Mouse (Mus musculus) stomach, postnatal 0 days (tissue): ENCODE data around the gene Syt14. TPM values are rescaled to one million over a fixed set of nuclear protein-coding genes. Genes with fewer than 3 reads are reported as not detected.

Experiments used
- ATAC-seq: fragments of 200-750 bp; cut with Nextera tagmentation; 2 replicates; pipeline ENCODE4 v1.8.0; 2017; ENCODE audit not compliant: low FRiP score, low TSS enrichment
- DNase-seq: peaks from one replicate; pipeline ENCODE4 v3.0.0-alpha.2; 2016; ENCODE audit warnings: low spot score
- H3K27ac ChIP-seq: fragments of 300-500 bp; sonication (generic); replicated peaks from 2 replicates; pipeline ENCODE4 v1.5.1; 2014; ENCODE audit warnings: mild to moderate bottlenecking, control low read depth
- H3K27me3 ChIP-seq: fragments of 300-500 bp; sonication (generic); 2 replicates; pipeline ENCODE4 v1.6.1; 2014; ENCODE audit warnings: low read length; ENCODE audit not compliant: control insufficient read depth, insufficient read depth
- H3K36me3 ChIP-seq: fragments of 300-500 bp; sonication (generic); 2 replicates; pipeline ENCODE4 v1.6.1; 2014; ENCODE audit warnings: low read length, mixed read lengths; ENCODE audit not compliant: control insufficient read depth, insufficient read depth
- H3K4me1 ChIP-seq: fragments of 300-500 bp; sonication (generic); replicated peaks from 2 replicates; pipeline ENCODE4 v1.6.1; 2014; ENCODE audit warnings: antibody characterized with exemption; ENCODE audit not compliant: control insufficient read depth, insufficient read depth
- H3K4me2 ChIP-seq: fragments of 300-500 bp; sonication (generic); replicated peaks from 2 replicates; pipeline ENCODE4 v1.6.1; 2014; ENCODE audit warnings: low read depth, mild to moderate bottlenecking, control low read depth, moderate library complexity
- H3K4me3 ChIP-seq: fragments of 300-500 bp; sonication (generic); 2 replicates; pipeline ENCODE4 v1.5.1; 2014; ENCODE audit warnings: low read depth, low read length, control low read depth
- H3K9ac ChIP-seq: fragments of 300-500 bp; sonication (generic); 2 replicates; pipeline ENCODE4 v1.6.1; 2014; ENCODE audit warnings: mild to moderate bottlenecking, low read length, control low read depth, mixed read lengths
- H3K9me3 ChIP-seq: fragments of 300-500 bp; sonication (generic); 2 replicates; pipeline ENCODE4 v1.6.1; 2016; ENCODE audit warnings: low read length; ENCODE audit not compliant: control insufficient read depth
- CTCF ChIP-seq: IDR thresholded peaks from 2 replicates; pipeline ENCODE4 v1.5.1; 2016; ENCODE audit warnings: antibody characterized with exemption, low read depth, mild to moderate bottlenecking, moderate library complexity
- EP300 ChIP-seq: optimal IDR thresholded peaks from 2 replicates; pipeline ENCODE3; 2016; ENCODE audit warnings: antibody characterized with exemption
- WGBS: fragments of 180-500 bp; shearing (Covaris S2); extraction: QIAGEN DNeasy Blood & Tissue Kit; methylation state at CpG from one replicate; pipeline ENCODE4 v1.1.7; 2014; 5-methylcytosine and 5-hydroxymethylcytosine counted together
- polyA plus RNA-seq: library from polyadenylated mRNA; unstranded; fragments of >200 nt; fragmentation: Nextera tagmentation; extraction: Ambion mirVana; gene quantifications from 2 replicates; pipeline ENCODE4 v1.2.1, GENCODE M21; 2015

The Syt14 gene
- polyA plus RNA-seq, 1 experiment from 2014 or later: 0.17 TPM

DNA sequence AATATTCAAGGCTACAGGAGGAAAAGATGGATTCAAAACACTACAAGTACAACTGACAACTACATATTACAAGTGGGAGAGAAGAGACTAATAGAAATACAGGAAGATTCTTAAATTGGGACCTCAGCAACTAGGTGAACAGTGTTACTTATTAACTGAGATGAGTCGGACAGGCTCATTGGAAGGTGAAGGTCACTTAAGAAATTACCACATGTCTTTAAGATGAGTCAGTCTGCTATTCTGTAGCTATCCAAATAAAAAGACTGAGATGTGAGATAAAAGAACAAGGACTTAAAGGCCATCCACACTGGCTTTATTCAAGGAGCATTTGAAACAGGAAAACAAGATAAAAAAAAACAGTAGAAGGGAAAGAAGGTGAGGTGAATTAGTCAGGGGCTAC is 11.3 kb downstream of the Syt14 start:
- WGBS: 44% methylated on average over 1 of the region's 1 CpGs
- Histone ChIP-seq H3K4me2 (no peak overlapping the region), H3K27me3 (no peaks in the 10 kb centered on the region), H3K36me3 (no peaks in the 10 kb centered on the region), H3K9ac (no peak overlapping the region), H3K4me3 (no peak overlapping the region), H3K27ac (no peak overlapping the region), H3K4me1 (no peaks in the 10 kb centered on the region), H3K9me3 (no peaks in the 10 kb centered on the region)
- DNase-seq (no peak), ATAC-seq (no peak)
- TF ChIP-seq CTCF: no peak
- TF ChIP-seq EP300: no peak

DNA sequence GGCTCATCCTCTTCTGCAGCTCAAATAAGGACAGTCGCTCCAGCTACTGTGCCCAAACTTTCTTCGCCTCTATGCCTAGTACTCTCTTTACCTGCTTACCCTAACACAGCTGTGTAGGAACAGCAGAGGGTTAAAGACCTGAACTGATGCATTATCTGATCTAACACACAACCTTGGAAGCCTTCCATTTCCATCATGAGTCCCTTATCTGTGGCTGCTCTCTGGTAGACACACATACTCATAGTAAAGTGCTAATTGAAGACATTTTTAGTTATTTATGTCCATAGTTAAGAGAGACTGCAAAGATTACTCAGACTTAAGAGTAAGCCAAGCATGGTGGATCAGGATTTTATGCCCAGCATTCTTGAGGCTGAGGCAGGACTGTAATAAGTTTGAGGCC is 23.2 kb downstream of the Syt14 start:
- no peaks in the 10 kb centered on the region for H3K4me1 ChIP-seq
- ATAC-seq: no peak
- no peak for TF ChIP-seq EP300
- TF ChIP-seq CTCF: no peak
- H3K27ac ChIP-seq: no peak overlapping the region
- no peak overlapping the region for H3K4me3 ChIP-seq
- no peaks in the 10 kb centered on the region for H3K36me3 ChIP-seq
- no peaks in the 10 kb centered on the region for H3K27me3 ChIP-seq
- WGBS: 98% methylated on average over 2 of the region's 2 CpGs
- H3K4me2 ChIP-seq: no peak overlapping the region
- H3K9ac ChIP-seq: no peak overlapping the region
- no peaks in the 10 kb centered on the region for H3K9me3 ChIP-seq
- no peak for DNase-seq

DNA sequence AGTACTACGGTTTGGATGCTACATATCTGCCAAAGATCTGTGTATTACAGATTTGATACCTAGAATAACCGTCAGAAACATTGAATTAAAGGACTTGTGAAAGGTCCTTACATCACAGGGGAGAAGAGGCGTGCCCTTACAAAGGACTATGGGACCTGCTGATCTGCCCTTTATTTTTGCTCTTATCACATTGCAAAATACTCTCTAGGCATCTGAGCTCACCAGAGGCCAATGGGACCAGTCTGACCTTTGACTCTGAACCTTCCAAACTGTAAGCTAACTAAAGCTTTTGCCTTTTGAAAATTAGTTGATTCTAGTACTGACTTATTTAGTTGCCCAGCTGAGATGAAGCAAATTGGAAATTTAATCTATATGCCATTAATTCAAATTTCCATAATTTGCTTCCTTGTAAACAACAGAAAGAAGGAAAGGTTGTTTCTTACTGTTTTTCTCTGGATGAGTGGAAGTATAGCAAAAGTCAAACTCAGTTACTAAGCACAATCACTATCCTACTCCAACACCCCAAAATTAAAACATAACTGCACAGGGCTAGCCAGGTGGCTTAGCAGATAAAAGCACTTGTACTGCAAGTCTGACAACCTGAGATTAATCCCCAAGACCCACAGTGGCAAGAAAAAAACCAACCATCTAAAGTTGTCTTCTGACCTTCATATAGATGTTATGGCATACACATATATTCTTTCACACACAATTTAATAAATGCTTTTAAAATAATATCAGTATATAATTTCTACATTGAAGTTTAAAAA is 24.4 kb downstream of the Syt14 start:
- Histone ChIP-seq H3K4me2 (no peak overlapping the region), H3K27me3 (no peaks in the 10 kb centered on the region), H3K9ac (no peak overlapping the region), H3K27ac (no peak overlapping the region), H3K36me3 (no peaks in the 10 kb centered on the region), H3K4me1 (no peaks in the 10 kb centered on the region), H3K4me3 (no peak overlapping the region), H3K9me3 (no peaks in the 10 kb centered on the region)
- no peak for DNase-seq
- no peak for TF ChIP-seq EP300
- TF ChIP-seq CTCF: no peak
- ATAC-seq: no peak
- 86% methylated on average over 3 of the region's 3 CpGs for WGBS

DNA sequence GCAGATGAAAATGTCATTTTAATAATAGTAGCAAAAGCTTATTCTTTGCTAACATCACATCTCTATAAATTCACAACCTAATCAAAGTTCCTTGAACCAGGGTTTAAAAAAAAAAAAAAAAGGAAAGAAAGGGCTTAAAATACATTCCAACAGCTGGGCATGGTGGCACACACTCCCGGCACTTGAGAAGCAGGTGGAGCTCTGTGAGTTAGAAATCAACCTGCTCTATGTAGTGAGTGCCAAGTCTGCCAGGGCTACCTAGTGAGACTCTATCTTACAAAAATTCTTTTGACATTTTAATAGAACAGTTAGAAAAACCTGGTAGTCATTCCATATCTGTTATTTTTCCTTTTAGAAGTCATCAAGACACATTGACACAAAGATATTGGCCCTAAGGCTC is 31.0 kb downstream of the Syt14 start:
- TF ChIP-seq EP300 (no peak), CTCF (no peak)
- no peak for DNase-seq

DNA sequence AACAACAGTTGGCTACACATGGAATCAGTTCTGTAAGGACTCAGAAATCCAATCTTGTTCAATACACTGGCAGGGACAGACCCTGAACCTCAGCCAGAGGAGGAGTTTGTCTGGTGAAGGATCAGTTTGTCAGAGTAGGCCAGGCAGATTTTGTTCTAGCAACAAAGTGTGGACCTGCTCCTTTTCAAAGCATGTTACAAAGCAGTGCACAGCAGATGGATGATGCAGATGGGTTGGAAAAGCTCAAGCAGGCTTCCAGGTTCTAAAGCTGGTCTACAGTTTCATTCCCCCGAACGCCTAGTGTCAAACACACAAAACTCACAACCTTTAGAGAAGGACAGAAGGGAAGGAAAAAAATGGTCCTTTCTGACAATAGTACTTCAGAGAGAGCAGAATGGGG is 31.6 kb downstream of the Syt14 start:
- no peak for DNase-seq
- Histone ChIP-seq H3K27ac (no peak overlapping the region), H3K36me3 (no peaks in the 10 kb centered on the region), H3K9me3 (no peaks in the 10 kb centered on the region), H3K9ac (no peak overlapping the region), H3K27me3 (no peaks in the 10 kb centered on the region), H3K4me2 (no peak overlapping the region), H3K4me1 (no peaks in the 10 kb centered on the region), H3K4me3 (no peak overlapping the region)
- TF ChIP-seq CTCF: no peak
- no peak for TF ChIP-seq EP300
- no peak for ATAC-seq
- WGBS: 63% methylated on average over 2 of the region's 2 CpGs

More for the DNA sequence above, 31.0 kb downstream of the Syt14 start:
- ATAC-seq: no peak
- Histone ChIP-seq H3K4me1 (no peaks in the 10 kb centered on the region), H3K36me3 (no peaks in the 10 kb centered on the region), H3K4me3 (no peak overlapping the region), H3K27ac (no peak overlapping the region), H3K9me3 (no peaks in the 10 kb centered on the region), H3K27me3 (no peaks in the 10 kb centered on the region), H3K4me2 (no peak overlapping the region), H3K9ac (no peak overlapping the region)
- WGBS: 65% methylated on average over 1 of the region's 1 CpGs

DNA sequence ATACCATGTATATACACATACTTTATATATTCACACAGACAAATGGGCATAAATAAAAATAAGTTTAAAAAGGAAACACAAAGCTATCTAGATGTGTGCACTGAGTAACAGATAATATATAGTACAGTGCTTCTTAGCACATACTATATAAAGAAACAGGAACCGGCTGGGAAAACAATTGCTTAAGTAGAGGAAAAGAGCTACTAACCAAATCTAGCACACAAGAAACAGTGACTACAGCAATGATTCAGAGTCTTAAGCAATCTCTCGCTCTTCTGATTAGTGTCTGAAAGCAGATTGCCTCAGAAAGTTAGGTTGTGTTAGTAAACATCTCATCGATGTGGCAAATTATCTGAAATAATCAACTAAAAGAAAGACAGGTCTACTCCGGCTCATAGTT is 33.3 kb downstream of the Syt14 start:
- ATAC-seq: no peak
- H3K27ac ChIP-seq: no peak overlapping the region
- no peak overlapping the region for H3K4me3 ChIP-seq
- H3K36me3 ChIP-seq: no peaks in the 10 kb centered on the region
- H3K9ac ChIP-seq: no peak overlapping the region
- no peaks in the 10 kb centered on the region for H3K27me3 ChIP-seq
- no peak for TF ChIP-seq CTCF
- no peak for TF ChIP-seq EP300
- H3K9me3 ChIP-seq: no peaks in the 10 kb centered on the region
- H3K4me1 ChIP-seq: no peaks in the 10 kb centered on the region
- no peak for DNase-seq
- 77% methylated on average over 4 of the region's 4 CpGs for WGBS
- no peak overlapping the region for H3K4me2 ChIP-seq
